Mouse (Mus musculus): ENCODE measurements around the gene Omt2b.
"Not testable (repeated sequence)": the region's sequence is repeated elsewhere in the genome, so short reads cannot be mapped to it uniquely, and the experiment has no call there.

The Omt2b gene

DNA sequence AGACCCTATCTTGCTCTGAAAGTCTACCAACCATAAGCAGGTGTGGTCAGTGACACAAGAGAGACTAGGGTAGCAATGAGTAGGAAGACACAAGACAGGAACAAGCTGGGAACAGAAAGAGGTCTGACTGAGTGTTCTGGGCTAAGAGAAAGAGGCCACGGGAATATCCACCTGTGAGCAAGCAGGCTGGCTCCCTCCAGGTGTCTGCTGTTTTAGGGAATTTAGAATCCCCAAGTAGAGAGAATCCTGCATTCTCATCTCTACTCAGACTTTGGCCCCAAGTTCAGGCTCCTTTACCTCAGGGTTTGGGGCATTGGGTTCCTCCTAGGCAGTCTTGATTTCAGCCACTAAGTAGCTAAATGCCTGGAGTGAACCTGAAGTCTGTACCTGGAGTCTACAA, at the start of gene Omt2b:
Gene Omt2b, plus strand, starts transcription at position 301 of the 400 bp plus-strand sequence.
- DNase-seq (ENCODE audit: low spot score in 2 of 2): not testable (repeated sequence)

DNA sequence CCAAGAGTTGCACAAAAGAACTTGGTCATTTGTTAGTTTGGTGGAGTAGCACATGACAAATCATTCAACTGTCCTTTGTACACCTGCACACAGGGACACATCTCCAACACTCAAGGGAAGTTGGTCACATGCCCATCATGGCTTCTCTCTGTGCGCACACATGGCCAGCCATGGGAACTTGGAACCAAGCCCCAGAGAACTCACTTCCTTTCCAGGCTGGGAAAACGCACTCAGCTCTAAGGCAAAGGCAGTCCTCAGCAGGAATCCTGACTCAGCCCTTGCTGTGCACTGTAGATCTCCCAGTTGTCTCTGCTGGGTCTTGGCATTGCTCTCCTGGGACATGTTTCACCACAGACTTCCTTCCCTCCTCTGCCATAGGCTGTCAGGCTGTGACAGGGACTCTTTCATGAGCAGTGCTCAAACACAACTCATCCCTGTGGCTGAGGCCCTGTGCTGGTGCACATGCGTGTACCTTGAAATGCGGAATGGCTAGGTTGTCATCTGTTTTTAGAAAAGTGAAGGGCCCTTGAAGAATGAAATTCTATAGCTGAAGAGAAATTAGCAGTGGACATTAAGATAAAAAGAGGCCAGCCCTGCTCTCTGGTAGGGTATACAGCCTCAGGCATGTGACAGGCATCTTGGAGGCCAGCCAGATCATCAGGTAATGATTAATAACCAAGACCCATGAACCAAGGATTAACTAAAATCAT, 45.2 kb upstream of the Omt2b start:
- DNase-seq (ENCODE audit: low spot score in 2 of 2): not testable (repeated sequence)

DNA sequence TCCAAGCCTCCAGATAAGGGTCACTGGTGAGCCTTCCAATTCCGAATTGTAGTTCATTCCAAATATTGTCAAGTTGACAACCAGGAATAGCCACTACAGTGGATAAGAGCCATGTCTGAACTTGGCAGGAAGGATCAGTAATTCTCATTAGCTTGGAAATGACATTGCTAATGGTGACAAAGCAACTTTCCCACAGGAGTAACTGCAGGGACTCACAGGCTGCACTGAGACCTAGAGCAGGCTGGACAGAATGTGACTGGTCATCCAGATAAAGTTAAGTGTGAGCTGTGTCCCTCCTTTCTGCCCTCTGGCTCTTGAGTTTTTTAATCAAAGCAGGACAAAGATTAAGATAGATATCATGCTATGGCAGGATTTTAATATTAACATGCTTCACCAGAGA, 38.3 kb upstream of the Omt2b start:
- not testable (repeated sequence) for DNase-seq (ENCODE audit: low spot score in 2 of 2)

DNA sequence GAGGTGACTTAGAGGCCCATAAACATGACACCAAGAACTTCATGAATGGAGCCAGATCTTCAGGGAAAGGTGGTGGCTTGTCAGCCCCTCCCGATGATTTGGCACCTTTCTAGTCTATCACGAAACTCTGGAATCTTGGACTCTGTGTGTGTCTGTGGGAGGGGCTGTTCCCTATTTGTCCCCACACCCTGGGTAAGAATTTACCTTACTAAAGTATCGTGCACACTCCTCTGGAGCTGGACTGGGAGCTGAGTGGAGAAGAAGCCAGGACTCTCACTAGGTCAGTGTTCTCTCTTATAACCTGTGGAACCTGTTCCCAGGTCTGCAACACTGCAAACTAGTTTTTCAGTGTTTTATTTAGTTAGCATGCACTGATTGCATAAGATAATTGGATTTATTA, 37.7 kb upstream of the Omt2b start, which contains the start of gene Gm10639:
Gene Gm10639, plus strand, starts transcription at position 201 of the 400 bp plus-strand sequence.
- DNase-seq (ENCODE audit: low spot score in 2 of 2): not testable (repeated sequence)

DNA sequence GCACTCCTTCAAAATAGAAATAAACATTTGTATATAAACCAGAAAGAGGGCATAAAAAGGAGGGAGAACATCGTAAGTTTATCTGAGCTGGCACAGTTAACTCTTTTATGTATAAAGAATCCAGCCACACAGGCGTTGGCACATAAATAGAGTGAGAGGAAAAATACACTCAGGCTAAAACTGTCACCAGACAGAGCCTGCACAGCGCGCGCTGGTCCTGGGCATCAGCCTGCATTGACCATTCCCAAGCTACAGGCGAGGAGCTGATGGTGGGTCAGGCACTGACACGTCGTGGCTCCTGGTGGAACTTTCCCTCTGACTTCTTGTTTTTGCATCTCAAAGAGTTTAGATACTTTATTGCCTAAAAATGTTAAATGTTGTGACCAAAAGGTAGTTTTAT, 34.9 kb upstream of the Omt2b start:
- DNase-seq (ENCODE audit: low spot score in 2 of 2): not testable (repeated sequence)

DNA sequence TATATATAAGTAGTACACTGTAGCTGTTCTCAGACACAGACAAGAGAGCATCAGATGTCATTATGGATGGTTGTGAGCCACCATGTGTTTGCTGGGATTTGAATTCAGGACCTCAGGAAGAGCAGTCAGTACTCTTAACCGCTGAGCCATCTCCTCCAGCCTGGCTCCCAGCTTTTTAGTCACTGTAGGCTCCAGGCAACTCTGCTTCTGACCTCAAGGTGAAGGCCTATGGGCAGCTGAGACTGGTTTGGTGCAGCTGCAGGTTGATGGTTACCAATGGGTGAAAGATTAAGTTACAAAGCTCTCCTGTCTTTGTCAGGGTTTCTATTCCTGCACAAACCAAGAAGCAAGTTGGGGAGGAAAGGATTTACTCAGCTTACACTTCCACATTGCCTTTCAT, 33.7 kb upstream of the Omt2b start:
- DNase-seq (ENCODE audit: low spot score in 2 of 2): not testable (repeated sequence)

DNA sequence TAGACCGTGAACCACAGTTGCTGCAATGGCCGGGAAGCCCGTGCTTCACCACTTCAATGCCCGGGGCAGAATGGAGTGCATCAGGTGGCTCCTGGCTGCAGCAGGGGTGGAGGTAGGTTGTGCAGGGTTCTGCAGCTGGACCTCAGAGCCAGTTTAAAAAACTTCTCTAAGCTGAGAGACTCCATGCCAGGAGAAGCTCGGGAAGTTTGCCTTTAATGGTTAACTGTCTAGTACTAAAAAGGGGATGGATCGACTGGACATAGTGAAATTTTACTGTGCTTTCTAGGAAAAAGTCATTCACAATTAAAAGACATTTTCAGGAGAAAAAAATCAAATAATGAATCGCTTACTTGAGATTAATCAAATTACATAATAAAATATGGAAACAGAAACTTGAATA, 32.6 kb upstream of the Omt2b start:
- DNase-seq (ENCODE audit: low spot score in 2 of 2): not testable (repeated sequence)

DNA sequence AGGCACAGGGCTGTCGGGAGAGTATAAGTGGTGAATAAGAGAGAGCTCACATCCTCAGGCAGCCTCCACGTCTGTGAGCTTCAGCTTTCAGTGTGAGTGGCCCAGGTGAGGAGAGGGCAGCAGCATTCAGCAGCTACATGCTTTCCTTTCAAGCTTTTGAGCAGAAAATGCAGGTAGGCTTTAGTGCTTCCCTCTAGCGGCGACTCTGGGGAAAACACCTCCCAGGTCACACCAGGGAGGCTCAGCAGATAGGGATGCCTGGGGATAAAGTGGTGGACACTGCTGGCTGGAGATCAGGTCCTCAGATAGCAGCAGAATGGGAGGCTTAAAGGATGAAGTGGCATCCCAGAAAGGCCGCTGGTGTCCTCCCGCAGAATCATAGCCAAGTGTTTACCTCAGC, 31.3 kb upstream of the Omt2b start:
- peak in 1 of 2 experiments; percentile 3 for DNase-seq (ENCODE audit: low spot score in 2 of 2)

DNA sequence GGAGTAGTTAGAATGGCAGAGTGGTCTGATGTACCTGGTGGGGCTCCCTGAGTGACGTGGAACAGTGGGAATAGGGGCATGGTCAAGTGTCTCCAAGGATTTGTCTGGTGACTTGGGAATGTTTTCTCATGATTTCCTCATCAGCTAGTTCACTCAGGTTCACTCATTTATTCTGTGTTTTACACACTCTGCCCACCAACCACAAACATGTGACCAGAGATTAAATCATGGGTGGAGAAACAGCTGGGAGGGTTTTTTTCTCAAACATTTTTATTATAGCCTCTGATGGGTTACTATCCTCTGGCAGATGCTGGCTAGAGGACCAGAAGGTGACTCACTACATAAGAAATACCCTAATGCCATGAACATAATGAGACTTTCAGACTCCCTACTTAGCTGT, 29.2 kb upstream of the Omt2b start:
- no peak for DNase-seq (ENCODE audit: low spot score in 2 of 2)

DNA sequence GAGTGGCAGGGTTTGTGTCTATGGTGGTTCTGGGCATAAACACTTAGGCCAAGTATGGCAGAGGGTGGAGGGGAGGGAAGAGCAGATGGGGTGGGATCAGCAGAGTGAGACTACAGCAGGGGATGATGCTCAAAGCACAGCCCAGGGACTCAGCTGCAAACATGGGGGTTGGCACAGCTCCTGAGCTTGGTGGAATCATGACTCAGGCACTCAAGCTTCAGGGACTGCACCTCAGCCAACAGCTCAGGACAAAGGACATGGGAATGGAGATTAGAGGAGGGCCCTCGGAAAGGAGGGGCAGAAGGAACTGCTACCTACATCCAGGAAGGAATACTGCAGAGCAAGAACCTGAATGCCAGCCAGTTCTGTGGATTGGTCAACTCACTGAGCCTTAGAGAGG, 28.2 kb upstream of the Omt2b start:
- DNase-seq (ENCODE audit: low spot score in 2 of 2): not testable (repeated sequence)

DNA sequence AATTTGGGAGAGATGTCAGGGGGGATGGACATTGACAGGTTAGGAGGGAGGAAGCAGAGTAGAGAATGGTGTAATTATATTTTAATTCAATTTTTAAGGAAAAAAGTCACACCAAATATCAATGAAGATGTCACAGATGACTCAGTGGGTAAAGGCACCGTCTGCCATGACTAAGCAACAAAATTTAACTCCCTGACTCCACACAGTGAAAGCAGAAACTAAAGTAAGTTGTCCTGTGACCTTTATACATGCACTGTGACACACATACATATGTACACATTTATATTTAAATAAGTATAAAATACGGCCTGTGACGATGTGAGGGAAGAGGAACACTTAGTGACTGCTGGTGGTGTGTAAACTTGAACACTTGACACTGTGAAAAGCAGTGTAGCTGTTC, 19.3 kb upstream of the Omt2b start:
- DNase-seq (ENCODE audit: low spot score in 2 of 2): not testable (repeated sequence)

DNA sequence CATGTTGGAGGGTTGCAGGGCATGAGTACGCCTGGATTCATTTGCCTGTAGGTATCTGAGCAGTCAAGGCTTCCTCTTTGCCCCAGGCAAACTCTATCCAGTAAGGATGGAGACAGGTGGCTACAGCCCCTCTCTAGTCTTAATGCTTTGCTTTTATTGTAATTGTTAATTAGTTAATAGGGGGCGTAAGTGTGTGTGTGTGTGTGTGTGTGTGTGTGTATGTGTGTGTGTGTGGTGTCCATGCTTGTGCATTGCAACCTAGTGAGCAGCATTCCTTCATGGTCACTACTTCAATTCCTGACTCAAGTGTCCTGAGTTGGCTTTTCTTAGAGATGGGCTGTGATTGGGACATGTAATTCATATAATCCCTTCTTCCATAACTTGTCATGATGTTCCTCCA, 12.7 kb upstream of the Omt2b start, which contains the start of gene Omt2a:
Gene Omt2a, minus strand, starts transcription at position 101 of the 400 bp plus-strand sequence.
- DNase-seq (ENCODE audit: low spot score in 2 of 2): no peak

DNA sequence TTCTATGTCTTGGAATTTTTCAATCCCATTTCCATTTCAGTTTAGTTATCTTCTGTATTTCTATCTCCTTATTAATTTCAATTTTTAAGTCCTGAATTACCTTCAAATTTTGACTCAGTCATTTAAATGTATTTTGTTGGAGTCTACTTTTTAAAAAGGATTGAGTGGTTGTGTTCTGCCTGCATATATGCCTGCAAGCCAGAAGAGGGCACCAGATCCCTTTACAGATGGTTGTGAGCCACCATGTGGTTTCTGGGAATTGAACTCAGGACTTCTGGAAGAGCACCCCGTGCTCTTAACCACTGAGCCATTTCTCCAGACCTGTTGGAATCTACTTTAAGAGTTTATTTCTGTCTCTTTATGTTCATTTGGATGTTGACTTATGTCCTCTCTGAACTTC, 7.9 kb upstream of the Omt2b start:
- no peak for DNase-seq (ENCODE audit: low spot score in 2 of 2)

DNA sequence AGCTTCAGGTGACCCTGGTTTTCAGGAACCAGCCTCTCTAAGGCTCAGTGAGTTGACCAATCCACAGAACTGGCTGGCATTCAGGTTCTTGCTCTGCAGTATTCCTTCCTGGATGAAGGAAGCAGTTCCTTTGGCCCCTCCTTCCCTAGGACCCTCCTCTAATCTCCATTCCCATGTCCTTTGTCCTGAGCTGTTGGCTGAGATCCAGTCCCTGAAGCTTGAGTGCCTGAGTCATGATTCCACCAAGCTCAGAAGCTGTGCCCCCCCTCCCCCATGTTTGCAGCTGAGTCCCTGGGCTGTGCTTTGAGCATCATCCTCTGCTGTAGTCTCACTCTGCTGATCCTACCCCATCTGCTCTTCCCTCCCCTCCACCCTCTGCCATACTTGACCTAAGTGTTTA, 9.7 kb downstream of the Omt2b start:
- not testable (repeated sequence) for DNase-seq (ENCODE audit: low spot score in 2 of 2)

DNA sequence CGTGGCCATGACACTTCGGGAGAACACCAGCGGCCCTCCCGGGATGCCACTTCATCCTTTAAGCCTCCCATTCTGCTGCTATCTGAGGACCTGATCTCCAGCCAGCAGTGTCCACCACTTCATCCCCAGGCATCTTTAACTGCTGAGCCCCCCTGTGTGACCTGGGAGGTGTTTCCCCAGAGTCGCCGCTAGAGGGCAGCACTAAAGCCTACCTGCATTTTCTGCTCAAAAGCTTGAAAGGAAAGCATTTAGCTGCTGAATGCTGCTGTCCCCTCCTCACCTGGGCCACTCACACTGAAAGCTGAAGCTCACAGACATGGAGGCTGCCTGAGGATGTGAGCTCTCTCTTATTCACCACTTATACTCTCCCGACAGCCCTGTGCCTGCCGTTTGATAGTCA, 12.9 kb downstream of the Omt2b start:
- DNase-seq (ENCODE audit: low spot score in 2 of 2): not testable (repeated sequence)

DNA sequence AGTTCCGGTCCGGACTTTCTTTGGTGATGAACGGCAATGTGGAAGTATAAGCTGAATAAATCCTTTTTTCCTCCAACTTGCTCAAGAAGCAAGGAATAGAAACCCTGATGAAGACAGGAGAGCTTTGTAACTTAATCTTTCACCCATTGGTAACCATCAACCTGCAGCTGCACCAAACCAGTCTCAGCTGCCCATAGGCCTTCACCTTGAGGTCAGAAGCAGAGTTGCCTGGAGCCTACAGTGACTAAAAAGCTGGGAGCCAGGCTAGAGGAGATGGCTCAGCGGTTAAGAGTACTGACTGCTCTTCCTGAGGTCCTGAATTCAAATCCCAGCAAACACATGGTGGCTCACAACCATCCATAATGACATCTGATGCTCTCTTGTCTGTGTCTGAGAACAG, 15.1 kb downstream of the Omt2b start:
- DNase-seq (ENCODE audit: low spot score in 2 of 2): not testable (repeated sequence)

DNA sequence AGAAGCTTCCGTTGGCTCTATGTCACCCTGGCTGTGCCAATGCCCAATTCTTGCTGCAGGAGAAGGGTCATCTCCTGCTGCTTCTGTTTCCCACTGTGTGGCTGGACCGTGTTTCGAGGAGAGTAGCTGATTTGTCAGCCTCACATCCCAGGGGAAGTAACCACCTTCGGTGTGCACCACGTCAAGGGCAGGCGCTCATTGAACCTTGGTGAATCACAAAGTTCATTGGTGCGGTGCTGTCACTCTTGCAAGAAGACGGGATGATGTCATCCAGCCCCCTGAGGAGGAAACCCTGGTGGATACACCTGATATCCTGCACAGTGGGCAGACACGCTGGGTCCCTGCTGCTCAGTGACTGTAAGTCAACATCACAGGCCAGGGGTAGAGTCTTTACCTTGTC, 15.7 kb downstream of the Omt2b start:
- not testable (repeated sequence) for DNase-seq (ENCODE audit: low spot score in 2 of 2)

DNA sequence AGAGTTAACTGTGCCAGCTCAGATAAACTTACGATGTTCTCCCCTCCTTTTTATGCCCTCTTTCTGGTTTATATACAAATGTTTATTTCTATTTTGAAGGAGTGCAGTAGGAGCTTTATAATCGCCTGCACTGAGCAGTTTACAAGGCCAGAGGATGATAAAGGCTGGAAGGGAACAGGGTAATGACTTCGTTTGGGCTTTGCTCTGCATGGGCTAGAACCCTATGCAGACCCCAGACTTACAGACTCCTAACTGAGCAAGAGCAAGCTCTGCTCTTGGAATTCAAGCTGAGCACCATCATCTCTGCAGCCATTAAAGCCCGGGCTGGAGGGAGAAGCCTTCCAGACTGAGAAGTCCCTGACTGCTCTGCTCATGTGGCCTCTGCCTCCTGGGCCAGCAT, 17.8 kb downstream of the Omt2b start:
- DNase-seq (ENCODE audit: low spot score in 2 of 2): not testable (repeated sequence)

DNA sequence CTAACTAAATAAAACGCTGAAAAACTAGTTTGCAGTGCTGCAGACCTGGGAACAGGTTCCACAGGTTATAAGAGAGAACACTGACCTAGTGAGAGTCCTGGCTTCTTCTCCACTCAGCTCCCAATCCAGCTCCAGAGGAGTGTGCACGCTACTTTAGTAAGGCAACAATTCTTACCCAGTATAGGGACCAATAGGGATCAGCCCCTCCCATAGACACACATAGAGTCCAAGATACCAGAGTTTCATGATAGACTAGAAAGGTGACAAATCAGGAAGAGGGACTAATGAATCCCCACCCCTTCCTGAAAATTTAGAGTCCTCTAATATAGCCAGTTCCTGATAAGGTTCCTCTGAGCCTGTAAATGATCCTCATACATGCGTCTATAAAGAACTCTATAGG, 19.6 kb downstream of the Omt2b start:
- DNase-seq (ENCODE audit: low spot score in 2 of 2): no peak

DNA sequence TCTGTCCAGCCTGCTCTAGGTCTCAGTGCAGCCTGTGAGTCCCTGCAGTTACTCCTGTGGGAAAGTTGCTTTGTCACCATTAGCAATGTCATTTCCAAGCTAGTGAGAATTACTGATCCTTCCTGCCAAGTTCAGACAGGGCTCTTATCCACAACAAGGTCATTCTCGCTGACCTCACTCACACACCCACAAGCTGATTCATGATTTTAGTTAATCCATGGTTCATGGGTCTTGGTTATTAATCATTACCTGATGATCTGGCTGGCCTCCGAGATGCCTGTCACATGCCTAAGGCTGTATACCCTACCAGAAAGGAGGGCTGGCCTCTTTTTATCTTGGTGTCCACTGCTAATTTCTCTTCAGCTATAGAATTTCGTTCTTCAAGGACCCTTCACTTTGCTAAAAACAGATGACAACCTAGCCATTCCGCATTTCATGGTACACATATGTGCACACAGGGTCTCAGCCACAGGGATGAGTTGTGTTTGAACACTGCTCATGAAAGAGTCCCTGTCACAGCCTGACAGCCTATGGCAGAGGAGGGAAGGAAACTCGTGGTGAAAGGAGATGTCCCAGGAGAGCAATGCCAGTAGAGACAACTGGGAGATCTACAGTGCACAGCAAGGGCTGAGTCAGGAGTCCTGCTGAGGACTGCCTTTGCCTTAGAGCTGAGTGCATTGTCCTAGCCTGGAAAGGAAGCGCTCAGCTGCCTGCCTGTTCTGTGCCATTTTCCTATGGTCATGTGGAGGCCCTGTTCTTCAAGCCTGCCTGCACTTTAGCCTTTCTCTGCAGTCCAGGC, 21.0 kb downstream of the Omt2b start:
- DNase-seq (ENCODE audit: low spot score in 2 of 2): peak; percentile 19 to 28

DNA sequence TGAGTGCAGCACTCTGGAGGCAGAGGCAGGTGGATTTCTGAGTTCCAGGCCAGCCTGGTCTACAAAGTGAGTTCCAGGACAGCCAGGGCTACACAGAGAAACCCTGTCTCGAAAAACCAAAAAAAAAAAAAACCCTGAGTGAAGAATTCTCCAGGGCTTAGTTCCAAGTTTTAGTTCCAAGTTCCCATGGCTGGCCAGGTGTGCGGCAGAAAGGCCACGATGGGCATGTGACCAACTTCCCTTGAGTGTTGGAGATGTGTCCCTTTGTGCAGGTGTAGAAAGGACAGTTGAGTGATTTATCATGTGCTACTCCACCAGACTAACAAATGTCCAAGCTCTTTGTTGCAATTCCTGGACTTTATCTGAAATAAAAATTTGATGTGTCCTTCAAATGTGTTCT, 21.8 kb downstream of the Omt2b start:
- DNase-seq (ENCODE audit: low spot score in 2 of 2): not testable (repeated sequence)

DNA sequence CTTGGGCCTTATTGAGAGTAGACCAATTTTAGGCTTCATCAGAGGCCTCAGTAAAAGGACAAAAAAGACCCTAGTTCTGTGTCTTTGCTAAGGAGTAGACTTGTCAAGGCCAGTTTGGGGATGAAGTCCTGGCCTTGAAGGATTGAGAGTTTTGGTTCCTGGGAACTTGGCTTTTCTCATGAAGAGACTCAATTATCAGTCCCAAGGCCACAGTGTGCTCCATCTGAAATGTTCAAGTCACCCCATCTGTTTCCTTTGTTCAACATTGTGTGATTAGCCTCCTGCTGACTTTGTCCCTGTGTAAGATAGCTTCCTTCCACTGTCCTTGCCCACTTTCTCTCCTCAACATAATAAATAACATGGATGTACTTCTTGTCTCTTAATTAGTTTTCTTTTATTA, 22.6 kb downstream of the Omt2b start:
- not testable (repeated sequence) for DNase-seq (ENCODE audit: low spot score in 2 of 2)

All from heart, adult 9 months (tissue).